Mouse (Mus musculus): ENCODE measurements at regions not wholly inside any gene's neighbourhood (a gene's known extent, or its start where the extent isn't known, plus 50 kb on each side); places are given as distances from the start of the nearest gene placed in this dataset.

DNA sequence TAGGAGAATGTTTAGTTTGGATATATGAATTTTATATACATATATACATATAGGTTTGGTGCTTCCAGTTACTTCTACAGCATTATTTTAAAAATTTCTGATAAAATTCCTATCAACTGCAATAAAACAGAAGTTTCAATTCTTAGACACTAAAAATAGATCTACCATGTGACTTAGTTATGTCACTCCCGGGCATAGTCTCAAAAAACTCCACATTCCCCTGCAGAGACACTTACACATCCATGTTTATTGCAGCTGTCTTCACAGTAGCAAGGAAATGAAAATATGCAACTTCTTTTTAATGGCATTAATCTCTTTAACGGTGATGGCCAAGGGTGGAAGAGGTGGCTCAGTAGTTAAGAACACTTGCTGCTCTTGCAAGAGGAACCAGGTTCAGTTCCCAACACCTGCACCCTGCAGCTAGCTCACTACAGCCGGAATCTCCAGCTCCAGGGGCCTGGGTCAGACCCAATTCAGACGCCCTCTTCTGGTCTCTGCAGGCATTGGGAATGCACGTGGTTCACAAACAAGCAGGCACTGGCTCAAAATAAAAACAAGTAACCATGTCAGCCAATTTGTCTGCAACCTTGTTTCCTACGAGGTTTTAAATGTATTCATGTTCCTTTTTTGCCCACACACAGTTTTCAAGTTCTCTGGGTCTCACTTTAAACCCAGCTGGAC, 204.4 kb downstream of the Adra2a start:
- DNase-seq = no peak

DNA sequence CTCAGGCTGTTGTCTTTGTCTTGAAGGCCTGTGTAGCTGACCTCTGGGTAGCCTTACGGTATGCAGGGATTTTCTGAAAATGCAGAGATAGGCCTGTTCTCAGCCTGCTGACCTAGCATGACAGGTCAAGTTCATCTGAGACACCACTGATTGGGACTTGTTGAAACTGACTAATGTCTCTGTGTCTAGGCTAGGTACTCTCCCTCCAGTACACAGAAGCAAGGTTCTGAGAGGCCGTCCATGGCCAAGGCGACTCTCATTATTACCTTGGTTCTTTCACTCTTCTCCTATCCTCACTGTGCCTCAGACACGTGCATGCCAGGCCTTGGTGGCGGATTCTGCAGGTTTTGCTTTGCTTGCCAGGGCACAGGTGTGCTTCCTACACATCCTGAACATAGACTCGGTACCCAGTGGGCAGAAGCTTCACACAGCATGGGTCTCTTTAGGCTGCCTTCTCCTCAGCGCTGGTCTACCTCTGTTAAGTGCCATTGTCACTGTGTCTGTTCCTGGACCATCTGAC, 208.3 kb downstream of the Adra2a start:
- DNase-seq = no peak

DNA sequence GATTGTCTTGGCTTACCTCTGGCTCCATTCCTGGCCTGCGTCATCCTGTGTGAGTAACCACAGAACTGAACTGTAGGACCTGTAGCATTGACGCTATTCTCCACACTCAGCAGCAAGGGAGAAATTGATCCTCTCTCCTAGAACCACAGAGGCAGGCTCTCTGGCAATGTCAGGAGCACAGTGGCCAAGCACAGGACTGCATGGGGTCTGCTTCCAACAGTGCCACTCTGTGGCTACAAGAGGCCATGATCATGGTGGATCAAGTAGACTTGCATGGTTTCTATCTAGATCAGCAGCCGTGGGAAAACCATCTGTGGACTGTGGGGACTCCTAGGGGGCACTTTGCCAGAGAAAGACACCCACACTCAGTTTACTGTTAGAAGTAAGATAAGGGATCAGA, 213.9 kb downstream of the Adra2a start:
- DNase-seq = no peak

DNA sequence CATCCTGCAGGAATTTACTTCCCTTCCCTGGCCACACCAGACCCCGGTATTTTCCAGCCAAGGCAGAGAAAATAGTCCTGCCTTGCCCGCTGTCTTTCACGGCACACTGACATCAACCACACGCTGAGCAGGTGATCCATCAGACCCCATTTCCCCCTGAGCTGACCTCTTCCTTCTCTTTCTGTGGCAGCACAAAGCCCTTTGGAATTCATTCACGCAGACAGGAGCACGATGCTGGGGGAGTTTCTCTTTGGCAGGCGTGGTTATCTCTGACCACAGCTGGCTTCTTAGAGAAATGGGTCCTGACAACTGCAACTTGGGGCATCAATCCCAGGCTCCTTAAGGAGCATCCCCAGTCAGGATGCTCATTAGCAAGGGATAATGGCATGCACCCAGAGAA, 215.2 kb downstream of the Adra2a start:
- no peak for DNase-seq

DNA sequence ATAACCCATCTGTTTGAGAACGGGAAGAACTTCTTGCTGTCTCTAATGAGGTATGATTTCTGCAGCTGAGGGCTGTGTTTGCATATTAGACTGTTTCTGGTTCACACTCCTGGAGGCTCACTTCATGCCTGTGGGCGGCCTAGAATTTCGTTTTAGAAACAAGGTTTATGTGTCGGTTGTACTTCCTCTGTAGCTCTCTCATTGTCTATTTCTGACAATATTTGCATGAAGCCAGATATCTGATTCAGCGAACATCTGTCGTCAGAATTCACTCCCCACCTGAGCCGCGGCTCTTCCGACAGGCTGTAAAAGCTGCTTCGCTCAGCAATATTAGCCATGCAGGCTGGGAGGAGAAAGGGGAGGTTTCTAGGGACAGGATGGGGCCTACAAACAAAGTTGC, 233.4 kb downstream of the Adra2a start:
- no peak for DNase-seq

DNA sequence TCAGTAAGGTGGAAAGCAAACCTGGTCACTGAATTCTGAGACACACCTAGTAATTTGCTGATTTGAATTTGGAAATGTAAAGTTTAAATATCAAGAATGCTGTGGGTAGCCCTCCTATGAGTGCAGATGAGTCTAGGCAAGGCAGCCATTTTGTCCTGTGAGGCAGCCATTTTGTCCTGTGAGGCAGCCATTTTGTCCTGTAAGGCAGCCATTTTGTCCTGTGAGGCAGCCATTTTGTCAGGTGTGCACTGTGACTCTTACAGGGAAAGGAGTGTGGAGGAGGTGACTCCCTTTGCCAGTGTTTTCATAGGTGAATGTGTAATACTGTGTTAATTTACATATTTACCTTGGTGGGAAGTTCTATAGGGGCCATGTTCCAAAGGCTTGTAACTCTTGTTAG, 241.5 kb downstream of the Adra2a start:
- DNase-seq = no peak

DNA sequence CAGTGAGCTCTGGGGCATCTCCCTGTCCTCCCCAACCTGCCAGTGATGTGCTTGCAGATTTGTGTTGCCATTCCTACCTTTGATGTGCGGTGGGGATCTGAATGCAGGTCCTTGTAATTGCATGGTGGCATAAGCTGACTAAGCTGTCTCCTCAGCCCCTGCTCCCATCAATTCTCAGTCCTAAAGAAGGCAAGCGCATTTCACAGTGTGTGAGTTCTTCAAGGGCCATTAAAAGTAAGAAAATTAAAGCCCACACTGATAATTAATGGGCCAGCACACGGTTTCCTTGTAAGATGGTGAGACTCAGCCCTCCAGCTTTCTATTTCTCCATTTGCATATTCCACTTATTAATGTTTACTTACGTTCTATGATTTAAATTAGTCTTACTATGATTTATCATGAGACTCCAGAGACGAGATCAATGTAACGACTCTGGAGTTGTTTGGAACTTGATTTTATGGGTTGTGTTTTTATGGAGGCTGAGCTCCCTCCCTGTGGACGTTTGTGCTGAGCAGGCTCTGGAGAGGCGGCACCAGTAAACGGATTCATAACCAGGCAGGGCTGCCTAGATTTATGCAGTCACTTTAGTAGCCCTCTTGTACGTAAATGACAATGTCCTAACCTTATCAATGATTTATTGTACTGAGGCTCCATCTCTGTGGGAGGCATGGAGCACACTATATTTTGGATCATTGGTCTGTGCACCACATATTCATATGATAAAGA, 253.9 kb downstream of the Adra2a start:
- DNase-seq = no peak

DNA sequence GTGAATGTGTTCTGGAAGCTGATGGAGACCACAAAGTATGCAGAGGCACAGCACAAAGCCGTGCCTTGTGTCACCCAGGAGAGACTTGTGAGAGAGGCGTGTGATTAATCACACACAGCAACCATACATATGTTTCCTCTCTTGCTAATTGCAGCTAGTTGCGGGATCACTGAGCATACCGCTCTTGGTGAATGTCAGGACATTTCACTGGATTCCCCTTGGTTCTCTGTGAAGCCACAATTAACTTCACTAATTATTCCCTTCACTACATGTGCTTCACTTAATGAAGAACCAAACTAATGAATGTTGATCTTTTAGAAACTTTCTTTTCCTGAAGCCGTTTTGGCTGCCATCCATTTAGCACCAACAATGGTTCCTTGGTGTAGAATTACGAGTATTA, 267.3 kb downstream of the Adra2a start:
- DNase-seq = no peak

DNA sequence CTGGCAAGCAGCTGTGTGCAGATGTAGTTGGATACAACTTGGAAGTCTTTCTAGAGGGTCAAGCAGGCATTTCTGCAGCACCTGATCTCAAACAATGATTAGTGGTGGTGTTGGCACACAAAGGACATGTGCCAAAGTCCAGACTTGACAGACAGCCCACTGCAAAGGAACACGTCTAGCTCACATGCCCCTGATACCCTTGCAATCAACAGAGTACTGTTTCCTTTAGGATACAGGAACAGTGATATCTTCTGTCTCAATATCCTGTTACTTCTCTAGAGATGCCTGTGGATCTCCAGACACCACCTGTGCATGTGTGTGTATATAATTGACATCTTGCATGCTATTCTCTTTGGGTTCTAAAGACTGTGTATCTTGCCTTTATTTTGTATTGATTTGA, 267.8 kb downstream of the Adra2a start:
- DNase-seq = no peak

DNA sequence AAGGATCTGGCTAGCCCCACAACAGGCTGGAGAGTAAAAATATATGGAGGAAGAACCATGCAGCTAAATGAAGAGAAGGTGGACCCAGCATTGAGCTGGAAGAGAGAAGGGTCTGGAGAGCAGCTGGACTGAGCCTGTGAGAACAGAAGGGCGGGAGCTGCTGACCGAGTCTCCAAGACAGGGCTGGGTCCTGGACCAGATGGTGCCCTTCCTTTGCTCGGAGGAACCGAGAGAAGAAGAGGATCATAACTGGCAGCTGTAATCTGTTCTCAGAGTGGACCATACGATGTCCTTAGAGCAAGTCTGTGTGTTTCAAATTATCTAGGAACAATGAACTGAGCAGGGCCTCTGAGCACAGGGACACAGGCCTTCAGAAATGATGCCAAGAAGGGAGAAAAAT, 279.3 kb downstream of the Adra2a start:
- DNase-seq = no peak

DNA sequence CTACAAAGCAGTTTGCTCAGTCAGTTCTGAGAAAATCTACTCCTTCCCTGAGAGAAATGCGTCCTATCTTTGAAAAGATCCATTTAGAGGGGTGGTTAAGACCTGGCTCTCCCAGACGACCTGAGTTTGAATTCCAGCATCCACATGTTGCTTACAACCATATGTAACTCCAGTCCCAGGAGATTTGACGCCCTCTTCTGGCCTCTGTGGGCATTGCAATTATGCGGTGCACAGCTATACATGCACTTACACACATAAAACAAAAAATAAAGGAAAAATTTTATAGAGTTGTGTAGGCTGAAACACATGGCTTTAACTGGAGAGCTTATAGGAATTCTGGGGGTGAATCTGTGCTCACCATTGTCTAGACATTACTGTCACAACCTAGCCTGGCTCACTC, 281.0 kb downstream of the Adra2a start:
- DNase-seq = no peak

DNA sequence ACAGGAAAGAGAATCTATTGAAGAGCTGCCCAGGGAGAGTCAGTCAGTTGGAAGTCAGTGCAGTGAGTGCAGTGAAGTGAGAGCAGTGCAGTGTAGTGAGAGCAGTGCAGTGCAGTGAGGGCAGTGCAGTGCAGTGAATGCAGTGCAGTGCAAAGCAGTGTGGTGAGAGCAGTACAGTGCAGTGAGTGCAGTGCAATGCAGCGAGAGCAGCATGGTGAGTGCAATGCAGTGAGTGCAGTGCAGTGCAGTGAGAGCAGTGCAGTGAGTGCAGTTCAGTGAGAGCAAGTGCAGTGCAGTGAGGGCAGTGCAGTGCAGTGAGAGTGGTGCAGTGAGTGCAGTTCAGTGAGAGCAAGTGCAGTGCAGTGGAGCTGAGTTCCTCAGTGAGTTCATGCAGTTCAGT, 288.2 kb downstream of the Adra2a start:
- no peak for DNase-seq

DNA sequence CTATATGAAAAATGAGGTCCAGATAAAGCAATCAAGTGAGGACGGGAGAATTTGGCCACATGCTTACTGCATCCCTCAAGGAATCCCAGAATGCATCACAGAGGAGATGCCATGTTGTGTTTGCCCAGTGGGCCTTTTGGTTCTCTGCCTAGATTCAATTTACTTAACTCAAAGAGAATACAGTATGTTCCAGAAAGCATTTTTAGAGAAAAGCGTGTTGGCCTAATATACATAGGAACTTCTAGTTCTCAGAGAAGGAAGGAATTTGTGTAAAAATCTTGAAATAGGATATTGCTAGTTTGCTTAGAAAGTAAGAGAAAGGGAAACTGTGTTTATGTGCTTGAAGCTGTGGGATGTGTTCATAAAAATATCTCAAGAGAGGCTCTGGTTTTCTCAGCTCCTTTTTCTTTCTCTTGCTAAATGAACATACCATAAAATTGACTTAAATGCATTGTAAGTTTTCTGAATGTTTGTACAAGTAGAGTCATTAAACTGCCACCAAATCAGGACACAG, 296.9 kb downstream of the Adra2a start:
- no peak for DNase-seq

DNA sequence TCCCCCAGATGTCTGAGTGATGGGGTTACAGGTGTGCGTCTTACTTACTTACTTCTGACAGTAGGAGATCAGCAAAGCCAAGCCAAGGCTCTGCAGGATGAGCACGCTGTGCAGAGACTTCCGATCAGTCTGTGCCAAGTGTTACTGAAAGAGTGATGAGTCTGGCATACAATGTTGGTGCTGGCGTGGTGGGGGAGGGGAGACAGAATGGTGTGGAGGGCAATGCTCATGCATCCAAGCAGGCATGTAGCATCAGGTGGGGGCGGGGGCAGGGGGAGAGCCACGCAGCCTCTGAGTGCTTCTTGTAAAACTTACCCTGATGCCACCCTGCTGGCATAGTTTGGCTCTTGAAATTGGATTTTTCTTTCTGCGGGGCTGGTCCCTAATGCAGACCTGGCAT, 315.8 kb downstream of the Adra2a start:
- DNase-seq = no peak

DNA sequence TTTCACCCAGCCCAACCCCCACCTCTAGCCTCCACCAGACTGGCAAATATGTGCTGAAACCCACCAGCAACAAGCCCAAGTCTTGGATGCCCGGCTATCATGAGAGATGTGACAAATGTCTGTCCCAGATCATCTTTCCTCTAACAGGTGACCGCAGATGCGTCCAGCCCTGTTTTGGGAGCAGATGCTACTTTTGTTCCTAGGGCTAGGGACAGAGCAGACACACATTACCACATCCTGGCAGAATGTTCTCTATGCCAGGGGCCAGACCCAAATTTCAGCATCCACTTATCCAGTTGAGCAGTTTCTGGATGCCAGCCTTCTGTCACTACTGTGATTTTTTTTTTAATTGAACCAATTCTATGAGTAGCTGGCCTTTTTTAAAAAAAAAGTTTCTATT, 316.7 kb downstream of the Adra2a start:
- DNase-seq = no peak

DNA sequence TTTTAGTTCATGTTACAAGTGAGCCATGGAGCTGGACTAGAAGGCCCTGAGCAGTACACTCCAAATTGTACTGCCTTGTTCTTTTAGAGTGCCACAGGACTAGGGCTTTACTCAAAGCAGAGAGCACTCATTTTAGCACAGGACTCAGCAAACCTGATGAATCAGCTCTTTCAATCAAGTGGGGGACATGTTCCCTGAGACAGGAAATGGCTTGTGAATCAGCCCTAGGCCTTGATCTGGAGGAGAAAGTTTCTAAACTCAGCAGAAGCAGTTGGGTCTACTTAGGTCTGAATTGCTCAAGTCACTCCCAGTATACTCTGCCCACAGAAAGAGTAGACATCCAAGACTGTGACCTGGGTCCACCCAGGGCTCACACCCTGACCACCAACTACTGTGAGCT, 341.1 kb downstream of the Adra2a start:
- DNase-seq = no peak

DNA sequence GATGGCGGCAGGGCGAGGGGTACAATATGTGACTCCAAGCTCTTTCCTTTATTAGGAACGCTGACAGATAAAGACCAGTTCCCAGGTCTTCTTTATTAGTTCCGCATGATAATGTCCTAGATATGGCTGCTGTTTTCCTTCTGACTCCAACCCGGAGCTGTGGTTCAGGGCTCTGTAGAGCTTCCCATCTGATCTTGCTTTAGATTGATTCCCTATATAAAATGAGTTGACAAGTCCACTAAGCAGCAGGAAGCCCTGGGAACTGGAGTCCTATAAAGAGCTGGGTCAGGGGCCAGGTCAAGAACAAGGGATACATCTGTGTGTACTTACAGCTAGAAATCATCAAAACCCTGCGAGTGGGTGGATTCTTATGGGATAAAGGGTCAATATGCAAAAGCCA, 347.5 kb downstream of the Adra2a start:
- DNase-seq = no peak

DNA sequence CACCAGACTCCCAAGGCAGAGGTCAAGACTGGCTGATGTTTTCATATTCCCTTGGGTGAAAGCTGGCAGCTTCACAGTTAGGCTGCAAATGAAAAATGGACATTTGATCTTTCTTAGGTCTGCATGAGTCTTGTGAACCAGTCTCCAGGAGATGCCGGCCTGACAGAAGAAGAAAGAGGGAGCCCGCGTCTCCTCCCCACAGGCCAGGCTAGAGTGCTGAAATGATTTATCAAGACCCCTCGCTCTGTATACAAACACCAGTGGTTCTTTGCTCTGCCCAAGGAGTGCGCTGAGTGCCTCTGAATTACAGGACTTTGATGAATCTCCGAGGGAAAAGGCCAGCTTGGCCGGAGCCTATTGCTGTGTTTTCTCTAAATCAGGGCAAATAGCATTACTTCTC, 355.7 kb downstream of the Adra2a start:
- no peak for DNase-seq

DNA sequence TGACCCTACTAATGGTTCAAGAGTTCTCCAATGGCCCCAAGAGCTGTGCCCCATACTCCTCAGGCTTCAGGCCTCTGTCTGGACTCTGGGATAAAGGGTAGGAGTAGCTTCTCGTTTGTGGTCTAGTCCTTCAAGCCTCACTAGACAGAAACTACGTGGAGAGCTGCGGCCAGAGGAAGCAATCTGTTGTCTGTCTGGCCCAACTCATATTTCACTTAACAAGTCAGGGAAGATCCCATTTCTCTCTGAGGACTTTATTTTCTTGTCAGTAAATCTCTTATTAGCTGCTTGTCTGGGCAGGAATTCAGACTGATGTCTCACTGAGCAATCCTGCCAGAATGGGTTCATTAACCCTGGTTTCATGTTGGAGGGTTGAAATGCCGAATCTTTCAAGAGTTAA, 364.0 kb downstream of the Adra2a start:
- no peak for DNase-seq

DNA sequence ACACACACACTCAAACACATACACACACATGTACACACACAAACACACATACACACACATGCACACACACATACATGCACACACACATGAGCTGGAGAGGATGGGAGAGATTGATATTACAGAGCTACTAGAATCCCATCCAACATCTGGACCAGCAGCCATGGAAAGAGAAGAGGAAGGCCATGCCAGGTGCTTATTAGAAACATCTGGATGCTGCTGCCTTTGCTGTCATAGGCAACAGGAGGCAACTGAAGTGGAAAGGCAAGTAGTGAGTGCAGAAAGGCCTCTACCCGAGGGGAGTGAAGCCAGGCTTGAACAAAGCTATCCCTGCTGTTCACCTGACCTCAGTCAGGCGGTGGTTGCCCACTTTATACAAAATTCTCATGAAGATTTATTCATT, 385.1 kb downstream of the Adra2a start:
- no peak for DNase-seq

DNA sequence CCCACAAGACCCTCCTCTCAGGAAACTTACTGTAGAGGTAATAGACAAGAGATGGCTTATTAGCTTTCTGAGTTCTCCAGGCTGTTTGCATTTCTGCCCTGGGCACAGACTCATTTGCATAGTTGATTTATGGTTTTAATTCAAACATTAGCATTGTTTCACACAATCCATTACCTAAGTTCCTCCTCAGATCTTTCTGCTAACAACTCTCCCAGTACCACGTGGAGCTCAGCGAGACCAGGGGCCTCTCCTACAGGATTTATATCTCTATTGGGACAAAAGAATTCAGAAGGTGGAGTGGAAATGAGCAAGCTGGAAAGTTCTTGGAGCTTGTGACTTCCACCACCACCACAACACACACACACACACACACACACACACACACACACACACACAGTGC, 396.8 kb downstream of the Adra2a start:
- DNase-seq = no peak

DNA sequence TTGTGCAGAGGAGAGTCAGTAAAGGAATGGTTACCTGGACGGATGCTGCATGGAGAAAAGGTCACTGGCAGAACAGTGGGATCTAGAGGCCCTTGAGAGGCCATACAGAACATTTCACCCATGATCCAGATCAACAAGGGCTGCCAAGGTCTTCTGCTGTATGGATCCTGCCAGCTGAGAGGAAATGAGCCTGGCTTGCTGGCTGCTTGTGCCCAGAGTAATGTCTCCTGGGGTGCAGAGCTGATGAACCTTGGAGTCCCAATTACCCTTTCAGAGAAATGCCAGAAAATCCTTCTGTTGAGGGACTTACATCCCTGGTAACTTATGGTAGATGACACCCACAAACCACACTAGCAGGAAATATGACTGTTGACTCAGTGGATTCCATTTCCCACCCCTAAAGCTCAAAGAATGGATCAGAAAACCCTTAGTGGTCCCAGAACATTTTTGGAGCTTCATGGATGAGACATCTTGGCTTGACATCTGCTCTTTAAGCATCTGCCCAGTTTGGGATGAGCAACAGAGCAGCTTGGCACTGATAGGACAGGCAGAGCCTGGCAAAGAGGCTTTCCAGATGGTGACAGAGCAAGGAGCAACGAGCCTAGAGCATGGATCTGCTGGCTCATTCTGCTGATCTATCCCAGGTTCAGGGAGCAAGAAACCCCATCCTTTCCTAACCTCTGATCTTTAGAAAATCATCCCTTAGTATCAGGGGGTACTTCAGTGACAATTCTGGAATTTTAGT, 416.6 kb downstream of the Adra2a start:
- no peak for DNase-seq

DNA sequence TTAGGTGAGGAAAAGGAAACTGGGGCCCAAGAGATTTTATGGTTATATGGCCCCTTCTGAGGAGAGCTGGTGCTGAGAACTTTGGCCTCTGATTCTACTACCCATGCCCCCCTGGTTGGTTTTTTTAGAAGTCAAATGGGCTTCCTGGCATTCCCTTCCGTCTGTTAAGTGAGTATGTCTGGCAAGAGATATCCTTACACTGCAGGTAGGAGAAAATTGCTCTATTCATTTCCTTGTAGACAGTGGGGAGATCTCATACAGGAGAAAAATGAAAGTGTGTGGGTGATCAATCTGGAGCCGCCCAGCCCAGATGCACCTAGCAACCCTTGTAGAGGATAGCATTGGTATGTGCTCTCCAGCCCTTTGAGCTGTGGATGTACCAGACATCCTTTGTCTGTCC, 418.5 kb downstream of the Adra2a start:
- no peak for DNase-seq

DNA sequence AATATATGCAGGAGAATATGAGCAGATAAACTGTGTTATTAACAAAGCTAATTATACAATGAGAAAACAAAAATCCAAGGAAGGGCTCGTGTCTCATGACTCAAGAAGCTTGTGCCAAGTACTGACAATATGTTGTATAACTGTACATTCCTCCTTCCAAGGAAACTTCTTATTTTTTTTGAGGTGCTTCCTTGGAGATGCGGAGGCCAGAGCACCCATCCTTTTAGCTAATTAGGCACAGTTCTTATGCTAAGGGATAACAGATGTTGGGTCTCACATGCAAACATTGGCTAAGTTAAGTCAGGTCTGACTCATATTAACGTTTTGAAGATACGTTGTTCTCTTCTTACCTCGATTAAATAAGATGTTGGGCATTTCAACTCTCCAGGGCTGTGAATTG, 426.1 kb downstream of the Adra2a start:
- DNase-seq = no peak

Measured in thymus, postnatal 36 days (tissue).